Mouse (Mus musculus): ENCODE results near the gene Arl5c. TPM values are rescaled to one million over a fixed set of nuclear protein-coding genes. Genes with fewer than 3 reads are reported as not detected.
"Not testable (repeated sequence)": the region's sequence is repeated elsewhere in the genome, so short reads cannot be mapped to it uniquely, and the experiment has no call there.

Gene Arl5c
- total RNA-seq, 2 experiments from 2014 or later = 1.4 to 1.7 TPM

DNA sequence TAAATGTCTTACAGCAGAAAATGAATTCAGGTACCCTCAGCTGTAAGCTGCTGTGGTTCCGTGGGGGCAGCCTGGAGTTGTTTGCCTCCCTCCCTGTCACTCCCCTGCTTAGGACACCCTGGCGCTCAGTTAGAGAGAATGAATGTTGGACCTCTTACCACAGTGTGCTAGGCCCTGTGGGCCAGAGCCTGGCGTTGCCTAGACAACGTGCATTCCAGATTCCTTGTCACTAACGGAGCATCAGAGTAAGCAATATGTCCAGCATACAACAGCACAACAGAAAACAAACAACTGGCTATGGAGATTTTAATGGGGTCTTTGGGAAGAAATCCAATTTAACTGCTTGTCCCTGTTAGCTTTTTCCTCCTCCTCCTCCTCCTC lies 36.7 kb downstream of the Arl5c start:
- peak; percentile 27 to 46 for DNase-seq (ENCODE audit: low spot score in 2 of 2)
- no peak for TF ChIP-seq CTCF (conservative IDR thresholded peaks at IDR 0.05)
- Histone ChIP-seq H3K27ac (peak overlapping the region; percentile 75), H3K4me3 (no peak overlapping the region)

DNA sequence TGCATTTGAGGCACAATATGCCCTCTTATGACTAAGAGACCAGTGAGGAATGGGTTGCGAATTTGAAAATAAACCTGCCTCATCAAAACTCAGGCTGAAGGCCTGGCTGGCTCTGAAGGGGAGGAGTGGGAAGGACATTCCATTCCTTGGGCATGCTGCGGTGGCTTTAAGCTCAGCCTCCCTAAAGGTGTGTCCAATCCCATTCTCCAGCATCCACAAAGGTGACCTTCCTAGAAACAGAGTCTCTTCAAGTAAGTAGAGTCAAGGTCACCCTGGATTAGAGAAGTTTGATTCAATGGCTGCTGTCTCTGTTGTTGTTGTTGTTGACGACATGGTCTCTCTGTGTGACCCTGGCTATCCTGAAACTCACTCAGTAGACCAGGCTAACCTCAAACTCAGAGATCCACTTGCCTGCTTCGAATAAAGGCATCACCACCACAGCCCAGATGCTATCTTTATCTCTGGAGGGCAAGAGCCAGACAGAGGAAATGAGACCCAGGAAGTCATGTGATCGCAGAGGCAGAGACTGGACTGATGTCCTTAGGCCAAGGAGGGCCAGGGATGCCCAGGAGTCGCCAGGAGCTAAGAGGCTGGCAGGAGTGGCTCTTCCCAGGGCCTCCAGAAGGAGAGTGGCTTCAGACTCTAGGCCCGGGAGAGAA lies 37.2 kb downstream of the Arl5c start:
- peak overlapping the region; percentile 75 for H3K27ac ChIP-seq
- TF ChIP-seq CTCF (conservative IDR thresholded peaks at IDR 0.05) = no peak
- no peak for DNase-seq (ENCODE audit: low spot score in 2 of 2)
- H3K4me3 ChIP-seq = no peak overlapping the region

DNA sequence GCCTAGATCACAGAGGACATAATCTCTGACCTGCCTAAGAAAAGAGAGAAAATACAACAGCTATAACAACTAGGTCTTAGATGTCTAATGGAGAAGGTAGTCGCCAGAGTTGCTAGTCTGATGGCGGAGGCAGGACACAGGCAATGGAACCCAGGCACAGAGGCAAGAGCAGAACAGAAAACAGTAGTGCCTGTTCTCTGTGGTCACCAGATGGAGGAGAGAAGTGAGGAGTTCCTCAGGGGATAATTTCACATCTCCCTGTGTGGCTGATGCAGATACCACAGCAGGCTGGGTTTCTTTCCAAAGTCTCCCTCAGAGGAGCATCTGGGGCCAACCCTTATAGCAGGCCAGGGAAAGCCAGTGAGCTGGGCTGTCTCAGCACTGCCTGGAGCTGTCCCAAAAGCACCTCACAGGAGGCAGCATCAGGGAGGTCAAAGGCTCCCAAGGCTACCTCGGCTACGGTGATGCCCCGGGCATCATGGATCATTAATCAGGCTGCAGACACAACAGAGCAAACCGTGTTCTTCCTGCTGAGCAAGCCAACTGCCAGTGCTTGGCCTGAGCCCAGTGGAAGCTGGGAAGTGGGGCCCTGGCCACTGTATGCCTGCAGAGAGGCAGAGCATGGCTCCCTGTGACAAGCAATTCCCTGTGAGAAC lies 38.9 kb downstream of the Arl5c start:
- no peak for DNase-seq (ENCODE audit: low spot score in 2 of 2)
- H3K27ac ChIP-seq = 0 out of 2 replicates have a peak overlapping the region, but pooled peaks have one; percentile 1

DNA sequence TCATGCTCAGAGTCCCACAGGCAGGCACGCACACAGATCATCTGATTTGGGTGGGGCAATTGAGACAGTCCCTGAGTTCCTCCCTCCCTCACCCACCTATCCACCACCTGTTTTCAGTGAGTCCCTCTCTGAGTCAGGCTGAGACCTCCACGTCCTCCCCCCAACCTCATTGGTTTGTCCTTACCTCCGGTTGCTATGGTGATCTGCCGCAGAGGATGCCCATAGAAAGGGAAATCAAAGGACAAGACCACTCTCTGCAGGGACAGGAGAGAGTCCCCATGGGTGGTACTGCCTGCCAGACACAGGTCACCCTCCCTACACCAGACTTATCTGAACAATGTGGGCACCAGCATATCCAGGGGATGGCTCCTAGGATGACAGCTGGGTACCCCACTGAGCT lies 40.1 kb downstream of the Arl5c start:
- Histone ChIP-seq H3K27ac (no peak overlapping the region), H3K4me3 (no peak overlapping the region)
- no peak for TF ChIP-seq CTCF (conservative IDR thresholded peaks at IDR 0.05)
- no peak for DNase-seq (ENCODE audit: low spot score in 2 of 2)

More for the DNA sequence above, 38.9 kb downstream of the Arl5c start:
- no peak overlapping the region for H3K4me3 ChIP-seq
- no peak for TF ChIP-seq CTCF (conservative IDR thresholded peaks at IDR 0.05)

DNA sequence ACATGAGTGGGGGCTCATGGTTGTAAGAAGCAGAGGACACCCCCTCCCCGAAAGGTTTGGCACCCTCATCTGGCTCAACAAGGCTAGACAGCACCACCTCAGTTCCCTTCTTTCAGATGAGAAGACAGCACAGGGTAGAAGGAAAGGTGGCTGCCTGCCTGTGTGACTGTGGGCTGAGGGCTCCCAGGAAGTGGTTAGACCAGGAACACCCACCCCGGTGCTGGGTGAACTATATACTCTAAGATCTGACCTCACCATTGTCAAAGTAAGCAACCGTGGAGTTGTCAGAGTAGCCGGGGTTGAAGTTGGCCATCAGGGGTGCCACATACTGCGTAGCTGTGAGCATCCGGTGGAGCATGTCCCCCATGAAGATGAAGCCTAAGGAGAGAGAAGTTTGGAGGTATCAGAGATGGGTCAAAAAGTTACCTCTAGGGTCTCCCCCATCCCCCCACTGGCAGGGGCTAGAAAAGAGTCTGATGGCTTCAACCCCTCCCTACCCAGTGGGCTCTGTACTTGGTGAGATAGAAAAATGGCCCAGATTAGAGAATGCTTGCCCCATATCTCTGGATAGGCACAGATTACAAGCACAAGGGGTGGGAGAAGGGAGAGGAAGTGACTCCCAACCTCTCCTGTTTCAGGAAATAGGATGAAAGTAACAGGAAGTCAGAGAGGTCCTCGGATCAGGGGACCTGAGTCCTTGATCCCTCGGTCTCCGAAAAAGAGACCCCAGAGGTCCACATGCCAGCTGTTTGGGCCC lies 40.7 kb downstream of the Arl5c start:
- DNase-seq (ENCODE audit: low spot score in 2 of 2) = no peak
- no peak for TF ChIP-seq CTCF (conservative IDR thresholded peaks at IDR 0.05)
- H3K4me3 ChIP-seq = no peak overlapping the region

DNA sequence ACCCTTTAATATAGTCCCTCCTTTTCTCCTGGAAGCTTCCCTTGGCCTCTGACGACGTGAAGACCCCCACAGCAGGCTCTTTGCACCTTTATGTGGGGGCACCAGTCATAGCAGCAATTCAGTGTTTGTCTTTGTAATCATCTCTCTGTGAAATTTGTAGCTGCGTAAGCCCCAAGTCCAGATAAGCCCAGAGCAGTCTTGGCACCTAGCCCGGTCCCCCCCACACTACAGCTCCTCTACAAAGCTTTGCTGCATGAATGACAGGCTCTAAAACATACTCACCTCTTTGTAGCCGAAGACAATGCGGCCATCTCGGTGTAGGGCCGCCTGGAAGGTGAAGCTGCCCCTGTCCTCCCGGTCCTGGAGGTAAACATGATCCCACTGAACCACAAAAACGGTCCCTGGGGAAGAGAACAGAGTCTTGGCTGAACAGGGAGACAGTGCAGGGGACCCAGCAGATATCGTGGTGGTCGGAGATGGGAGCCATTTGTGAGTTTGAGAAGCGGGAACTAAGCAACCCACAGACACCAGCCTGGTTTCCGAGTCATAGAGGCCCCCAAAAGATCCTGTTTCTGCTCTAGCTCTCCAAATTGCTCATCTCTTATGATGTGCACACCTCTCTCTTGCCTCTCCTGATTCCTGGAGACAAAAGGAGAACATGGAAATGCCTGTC lies 41.4 kb downstream of the Arl5c start:
- no peak overlapping the region for H3K4me3 ChIP-seq
- no peak for TF ChIP-seq CTCF (conservative IDR thresholded peaks at IDR 0.05)
- H3K27ac ChIP-seq = no peak overlapping the region
- DNase-seq (ENCODE audit: low spot score in 2 of 2) = no peak

More for the DNA sequence above, 40.7 kb downstream of the Arl5c start:
- no peak overlapping the region for H3K27ac ChIP-seq

DNA sequence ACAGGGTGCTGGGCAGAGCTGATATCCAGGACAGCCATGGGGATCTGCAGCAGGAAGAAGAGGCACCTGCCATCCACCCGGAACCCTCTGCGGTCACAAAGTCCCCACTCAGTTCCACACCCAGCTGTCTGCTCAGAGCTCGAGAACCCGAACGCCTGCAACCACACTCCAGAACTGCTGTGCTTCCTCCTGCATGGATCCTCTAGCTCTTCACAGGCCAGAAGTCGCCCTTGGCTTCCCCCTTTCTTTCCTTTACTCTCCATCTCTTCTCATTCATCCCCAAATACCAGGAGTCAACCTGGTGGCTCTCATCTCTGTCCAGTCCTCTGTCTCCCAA lies 42.1 kb downstream of the Arl5c start:
- no peak overlapping the region for H3K4me3 ChIP-seq
- H3K27ac ChIP-seq = no peak overlapping the region
- no peak for DNase-seq (ENCODE audit: low spot score in 2 of 2)
- no peak for TF ChIP-seq CTCF (conservative IDR thresholded peaks at IDR 0.05)

DNA sequence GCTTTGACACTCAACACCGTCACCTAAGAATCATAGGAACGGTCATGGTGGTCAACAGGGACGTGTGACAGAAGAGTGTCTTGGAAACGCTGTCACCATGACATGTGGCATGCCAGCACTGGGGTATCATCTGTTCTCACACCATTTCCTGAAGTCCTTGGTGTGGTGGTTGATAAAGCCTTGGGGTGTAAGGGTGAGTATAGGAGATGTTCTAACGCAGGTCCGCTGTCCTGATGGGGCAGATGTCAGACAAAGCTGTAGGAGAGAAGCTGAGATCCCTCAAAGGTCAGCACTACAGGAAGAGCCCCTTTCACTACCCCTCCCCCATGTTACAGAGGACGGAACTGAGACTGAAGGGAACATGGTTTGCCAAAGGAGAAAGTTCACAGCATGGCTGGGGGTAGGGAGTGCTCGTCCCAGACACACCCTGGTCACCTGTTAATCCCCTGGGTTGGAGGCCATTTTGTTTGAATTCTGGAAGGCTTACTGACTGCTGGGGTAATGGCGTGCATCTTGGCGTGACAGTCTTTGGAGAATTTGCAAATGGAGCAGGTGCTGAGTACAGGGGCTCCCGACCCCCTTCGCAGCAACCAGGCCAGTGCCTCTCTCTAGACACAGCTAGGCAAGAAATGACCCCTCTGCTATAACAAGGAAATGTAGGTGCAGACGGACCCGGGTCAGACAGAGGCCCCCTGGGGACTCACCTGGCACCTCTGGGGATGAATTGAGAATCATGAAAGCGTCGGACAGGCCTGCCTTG lies 42.6 kb downstream of the Arl5c start:
- TF ChIP-seq CTCF (conservative IDR thresholded peaks at IDR 0.05) = no peak
- H3K4me3 ChIP-seq = no peak overlapping the region
- no peak overlapping the region for H3K27ac ChIP-seq
- no peak for DNase-seq (ENCODE audit: low spot score in 2 of 2)

DNA sequence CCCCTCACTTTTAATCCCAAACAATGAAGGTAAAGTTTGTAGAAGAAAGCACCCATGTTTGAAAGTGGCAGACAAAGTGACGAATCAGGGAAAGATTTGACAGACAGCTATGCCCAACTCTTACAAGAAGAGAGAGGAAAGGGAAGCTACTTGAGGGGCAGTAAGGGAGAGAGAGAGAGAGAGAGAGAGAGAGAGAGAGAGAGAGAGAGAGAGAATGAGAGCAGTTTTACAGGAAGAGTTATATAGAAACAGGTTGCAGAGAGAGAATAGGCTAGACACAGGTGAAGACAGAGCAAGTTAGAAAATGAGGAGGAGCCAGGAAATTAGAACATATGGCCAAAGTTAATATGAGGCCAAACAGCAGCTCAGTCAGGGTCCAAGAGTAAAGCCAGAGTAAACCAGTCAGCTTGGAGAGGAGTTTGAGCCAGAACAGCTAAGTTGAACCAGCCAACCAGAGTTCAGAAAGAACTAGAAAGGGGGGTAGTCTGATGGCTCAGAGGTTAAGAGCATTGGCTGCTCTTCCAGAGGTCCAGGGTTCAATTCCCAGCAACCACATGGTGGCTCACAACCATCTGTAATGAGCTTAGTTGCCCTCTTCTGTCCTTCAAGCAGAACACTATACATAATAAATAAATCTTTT lies 43.5 kb downstream of the Arl5c start:
- no peak overlapping the region for H3K4me3 ChIP-seq
- H3K27ac ChIP-seq = no peak overlapping the region
- no peak for DNase-seq (ENCODE audit: low spot score in 2 of 2)
- TF ChIP-seq CTCF (conservative IDR thresholded peaks at IDR 0.05) = no peak

DNA sequence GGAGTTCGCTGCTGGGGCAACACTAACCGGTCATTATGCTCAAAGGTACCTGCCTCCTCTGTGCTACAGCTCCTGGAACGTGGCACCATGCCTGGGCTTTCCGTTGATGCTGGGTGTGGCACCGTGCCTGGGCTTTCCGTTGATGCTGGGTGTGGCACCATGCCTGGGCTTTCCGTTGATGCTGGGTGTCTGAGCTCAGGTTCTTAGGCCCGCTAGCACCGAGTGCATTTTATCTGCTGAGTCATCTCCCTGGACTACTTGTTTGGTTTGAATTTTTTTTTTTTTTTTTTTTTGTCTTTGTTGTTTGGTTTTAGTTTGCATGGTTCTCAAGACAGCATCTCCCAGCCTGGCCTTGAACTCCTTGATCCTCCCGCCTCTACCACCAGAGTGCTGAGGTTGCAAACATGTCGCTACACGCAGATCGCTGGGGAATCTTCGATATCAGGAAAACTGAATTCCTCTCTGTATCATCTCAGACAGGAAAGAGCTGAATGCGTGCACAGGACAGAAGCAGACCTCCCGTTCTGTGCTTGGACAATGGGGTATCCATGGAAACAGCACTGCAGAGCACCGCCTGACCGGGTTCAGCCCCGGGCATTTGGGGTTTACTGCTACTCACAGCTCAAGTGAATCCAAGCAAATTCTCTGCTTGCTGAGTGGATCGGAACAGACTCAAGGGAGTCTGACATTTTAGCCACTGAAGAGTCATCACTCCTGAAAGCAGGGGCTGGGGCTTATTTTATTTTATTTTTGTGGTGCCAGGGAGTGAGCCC lies 46.1 kb downstream of the Arl5c start:
- Histone ChIP-seq H3K4me3 (no peak overlapping the region), H3K27ac (no peak overlapping the region)
- no peak for DNase-seq (ENCODE audit: low spot score in 2 of 2)
- no peak for TF ChIP-seq CTCF (conservative IDR thresholded peaks at IDR 0.05)

DNA sequence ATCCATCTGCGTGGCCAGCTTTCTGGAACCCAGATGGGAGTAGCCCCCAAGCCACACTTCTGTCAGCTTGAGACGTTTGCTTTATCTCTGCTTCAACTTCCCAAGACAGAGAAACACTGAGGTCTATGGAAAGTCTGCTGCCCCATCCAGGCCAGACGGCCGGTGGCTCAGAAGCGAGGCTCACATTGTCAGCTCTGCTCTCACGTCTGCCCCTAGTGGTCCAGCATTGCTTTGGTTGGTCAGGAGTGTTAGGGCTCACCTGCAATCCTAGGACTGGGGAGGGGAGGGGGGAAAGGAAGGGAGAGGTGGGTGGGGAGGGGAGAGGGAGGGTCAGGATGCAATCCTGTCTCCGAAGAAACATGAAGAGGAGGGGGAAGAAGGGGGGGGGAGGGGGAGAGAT lies 48.6 kb downstream of the Arl5c start:
- DNase-seq (ENCODE audit: low spot score in 2 of 2) = no peak
- H3K27ac ChIP-seq = no peak overlapping the region
- no peak overlapping the region for H3K4me3 ChIP-seq
- TF ChIP-seq CTCF (conservative IDR thresholded peaks at IDR 0.05) = peak; percentile 67

DNA sequence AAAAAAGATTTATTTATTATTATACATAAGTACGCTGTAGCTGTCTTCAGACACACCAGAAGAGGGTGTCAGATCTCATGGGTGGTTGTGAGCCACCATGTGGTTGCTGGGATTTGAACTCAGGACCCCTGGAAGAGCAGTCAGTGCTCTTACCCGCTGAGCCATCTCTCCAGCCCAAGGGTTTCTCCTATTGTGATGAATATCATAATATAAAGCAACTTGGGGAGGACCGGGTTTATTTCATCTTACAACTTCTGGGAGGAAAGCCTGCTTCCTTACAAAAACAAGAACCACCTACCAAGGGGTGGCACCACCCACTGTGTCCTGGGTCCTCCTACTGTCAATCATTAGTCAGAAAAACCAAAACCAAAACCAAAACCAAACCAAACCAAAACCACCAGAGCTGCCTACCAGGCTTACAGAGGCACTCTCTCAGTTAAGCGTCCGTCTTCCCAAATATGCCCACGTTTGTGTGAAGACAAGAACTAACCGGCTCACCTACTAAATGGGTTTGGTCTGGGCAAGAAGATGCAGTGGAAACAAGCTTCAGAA lies 50.2 kb downstream of the Arl5c start:
- H3K27ac ChIP-seq; H3K4me3 ChIP-seq; DNase-seq (ENCODE audit: low spot score in 2 of 2): not testable (repeated sequence)

Data from layer of hippocampus, adult 2 months (tissue).